Mouse (Mus musculus) spleen, adult 2 months (tissue): ENCODE results near the gene Kank4.

ENCODE experiments used
- CTCF ChIP-seq: fragments of 200-500 bp; IDR thresholded peaks from 2 replicates; pipeline ENCODE4 v1.5.1; 2011; ENCODE audit warnings: mild to moderate bottlenecking, inconsistent platforms; ENCODE audit not compliant: insufficient read depth, insufficient read length, insufficient replicate concordance; ENCODE audit errors: extremely low read depth
- POLR2A ChIP-seq: fragments of 200-500 bp; IDR thresholded peaks from 2 replicates; pipeline ENCODE4 v1.6.1; 2011; ENCODE audit warnings: low read depth, low read length, inconsistent platforms

DNA sequence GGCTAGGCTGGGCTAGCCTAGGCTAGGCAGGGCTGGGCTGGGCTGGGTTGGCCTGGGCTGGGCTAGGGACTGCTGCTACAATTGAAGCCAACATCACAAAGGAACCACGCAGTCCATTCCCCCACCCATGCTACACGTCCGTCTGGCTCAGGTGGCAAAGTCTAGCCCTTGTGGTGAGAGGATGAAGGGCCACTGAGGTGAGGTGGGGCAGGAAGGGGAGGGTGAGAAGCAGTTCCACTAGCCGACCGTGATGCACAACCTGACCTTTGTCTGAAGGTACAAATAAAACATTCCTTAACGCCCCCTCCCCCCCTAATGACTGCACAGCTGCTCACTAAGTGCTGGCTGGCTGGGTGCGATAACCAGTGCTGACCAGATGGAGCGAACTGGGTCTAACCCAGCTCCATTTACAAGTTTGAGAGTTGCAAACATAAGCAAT is 28.4 kb upstream of the Kank4 start:
- TF ChIP-seq POLR2A, result no peak
- no peak for TF ChIP-seq CTCF
